Mouse (Mus musculus) myocyte (in vitro differentiated cells): Measurements from ENCODE around the gene Fam104a.

ENCODE experiments used
- E2F4 ChIP-seq: IDR thresholded peaks from one replicate; pipeline ENCODE4 v1.6.1; 2011; ENCODE audit warnings: mild to moderate bottlenecking, control low read depth, moderate library complexity; ENCODE audit not compliant: insufficient read depth
- MAX ChIP-seq: IDR thresholded peaks from one replicate; pipeline ENCODE4 v1.6.1; 2011; ENCODE audit warnings: low read depth, mild to moderate bottlenecking, control low read depth
- MYOD1 ChIP-seq, 3 experiments: IDR thresholded peaks; one replicate each; pipeline ENCODE4 v1.6.1; 2011; ENCODE audit warnings: control low read depth in 2 of 3, low read depth in 2 of 3, mild to moderate bottlenecking in 2 of 3, moderate library complexity in 1 of 3; ENCODE audit not compliant: insufficient read length in 2 of 3, control insufficient read depth in 1 of 3
- POLR2A ChIP-seq: IDR thresholded peaks from one replicate; pipeline ENCODE4 v1.6.1; 2011; ENCODE audit warnings: low read depth, mild to moderate bottlenecking, control low read depth, moderate library complexity; ENCODE audit not compliant: insufficient read length
- POLR2AphosphoS2 ChIP-seq: IDR thresholded peaks from one replicate; pipeline ENCODE4 v1.6.1; 2011; ENCODE audit warnings: low read depth, control low read depth; ENCODE audit not compliant: insufficient read length
- REST ChIP-seq: IDR thresholded peaks from one replicate; pipeline ENCODE4 v1.6.1; 2011; ENCODE audit warnings: mild to moderate bottlenecking, control low read depth, moderate library complexity; ENCODE audit not compliant: insufficient read depth, insufficient read length
- TCF3 ChIP-seq: IDR thresholded peaks from one replicate; pipeline ENCODE4 v1.6.1; 2011; ENCODE audit warnings: low read depth, control low read depth; ENCODE audit not compliant: insufficient read length
- USF1 ChIP-seq: IDR thresholded peaks from one replicate; pipeline ENCODE4 v1.6.1; 2011; ENCODE audit warnings: low read depth, mild to moderate bottlenecking, control low read depth, moderate library complexity

- TF ChIP-seq E2F4 (no peak), REST (no peak), POLR2A (no peak), USF1 (no peak), MAX (no peak), POLR2AphosphoS2 (no peak), MYOD1 (IDR thresholded peaks at IDR 0.05; ENCODE audit: control insufficient read depth in 1 of 3, insufficient read length in 2 of 3, low read depth in 2 of 3) (peak in 1 of 3 experiments; percentile 0), TCF3 (no peak)
Measured at GRCm38 (mm10) chr11:113683627-113683956, 363 bp downstream of the Fam104a start.
